Mouse (Mus musculus) embryonic fibroblast, embryonic 13.5 days (primary cell): Measurements from ENCODE around the gene Myh14. TPM values are rescaled to one million over a fixed set of nuclear protein-coding genes. Genes with fewer than 3 reads are reported as not detected.

Experiments
- H3K27ac ChIP-seq: 2 replicates; pipeline ENCODE4 v1.5.1; 2012; ENCODE audit warnings: low read length, control low read depth, inconsistent platforms; ENCODE audit not compliant: insufficient read depth
- H3K4me1 ChIP-seq: 2 replicates; pipeline ENCODE4 v1.6.1; 2011; ENCODE audit warnings: low read length; ENCODE audit not compliant: control insufficient read depth, insufficient read depth
- H3K4me3 ChIP-seq: 2 replicates; pipeline ENCODE4 v1.5.1; 2011; ENCODE audit warnings: mild to moderate bottlenecking, control low read depth, low read length; ENCODE audit not compliant: insufficient read depth
- CTCF ChIP-seq: IDR thresholded peaks from 2 replicates; pipeline ENCODE4 v1.5.1; 2011; ENCODE audit warnings: mild to moderate bottlenecking, control low read depth, low read length, moderate library complexity, borderline replicate concordance; ENCODE audit not compliant: insufficient read depth
- POLR2A ChIP-seq: IDR thresholded peaks from 2 replicates; pipeline ENCODE4 v1.6.1; 2011; ENCODE audit warnings: low read depth, mild to moderate bottlenecking, control low read depth, low read length, moderate library complexity
- polyA plus RNA-seq: library from polyadenylated mRNA; stranded (reverse); fragments of >200 nt; gene quantifications from 2 replicates; pipeline ENCODE4 v1.2.4, GENCODE M21; 2011; ENCODE audit warnings: low read depth; ENCODE audit not compliant: missing spikeins, insufficient read length

The Myh14 gene
- polyA plus RNA-seq, 1 experiment = not detected

- no peak overlapping the region for H3K4me3 ChIP-seq
- TF ChIP-seq POLR2A = no peak
- TF ChIP-seq CTCF = no peak
- no peaks in the 10 kb centered on the region for H3K4me1 ChIP-seq
- H3K27ac ChIP-seq = no peak overlapping the region
Measured at GRCm38 (mm10) chr7:44586930-44587329, 83.7 kb downstream of the Myh14 start.

- Histone ChIP-seq H3K27ac (no peak overlapping the region), H3K4me3 (no peak overlapping the region), H3K4me1 (no peaks in the 10 kb centered on the region)
- no peak for TF ChIP-seq POLR2A
- no peak for TF ChIP-seq CTCF
Measured at GRCm38 (mm10) chr7:44586518-44586917, 84.1 kb downstream of the Myh14 start.

- no peaks in the 10 kb centered on the region for H3K4me1 ChIP-seq
- H3K27ac ChIP-seq = no peak overlapping the region
- H3K4me3 ChIP-seq = no peak overlapping the region
- TF ChIP-seq POLR2A (no peak), CTCF (no peak)
Measured at GRCm38 (mm10) chr7:44585606-44586005, 85.0 kb downstream of the Myh14 start.

GRCm38 (mm10) chr7:44584921-44585320 is 85.7 kb downstream of the Myh14 start:
- TF ChIP-seq CTCF (no peak), POLR2A (no peak)
- Histone ChIP-seq H3K4me3 (no peak overlapping the region), H3K27ac (no peak overlapping the region), H3K4me1 (no peaks in the 10 kb centered on the region)

GRCm38 (mm10) chr7:44584265-44584804 is 86.3 kb downstream of the Myh14 start:
- no peak for TF ChIP-seq POLR2A
- Histone ChIP-seq H3K4me3 (no peak overlapping the region), H3K4me1 (no peaks in the 10 kb centered on the region), H3K27ac (no peak overlapping the region)

- Histone ChIP-seq H3K4me1 (no peaks in the 10 kb centered on the region), H3K4me3 (no peak overlapping the region), H3K27ac (no peak overlapping the region)
- TF ChIP-seq POLR2A (no peak), CTCF (no peak)
Measured at GRCm38 (mm10) chr7:44583146-44583545, 87.5 kb downstream of the Myh14 start.

- TF ChIP-seq POLR2A = no peak
- no peak for TF ChIP-seq CTCF
- H3K4me3 ChIP-seq = no peak overlapping the region
- H3K27ac ChIP-seq = no peak overlapping the region
- H3K4me1 ChIP-seq = no peaks in the 10 kb centered on the region
Measured at GRCm38 (mm10) chr7:44582709-44583108, 87.9 kb downstream of the Myh14 start.

GRCm38 (mm10) chr7:44581637-44582036 is 89.0 kb downstream of the Myh14 start:
- Histone ChIP-seq H3K4me3 (no peak overlapping the region), H3K4me1 (no peaks in the 10 kb centered on the region), H3K27ac (no peak overlapping the region)
- TF ChIP-seq POLR2A (no peak), CTCF (no peak)

GRCm38 (mm10) chr7:44576333-44576844 is 94.3 kb downstream of the Myh14 start:
- Histone ChIP-seq H3K27ac (no peak overlapping the region), H3K4me1 (no peaks in the 10 kb centered on the region), H3K4me3 (no peak overlapping the region)
- TF ChIP-seq CTCF = no peak
- TF ChIP-seq POLR2A = no peak

GRCm38 (mm10) chr7:44572956-44573484 is 97.6 kb downstream of the Myh14 start:
- H3K4me3 ChIP-seq = no peak overlapping the region
- no peak overlapping the region for H3K27ac ChIP-seq
- H3K4me1 ChIP-seq = no peaks in the 10 kb centered on the region
- TF ChIP-seq CTCF (no peak), POLR2A (no peak)
